ENCODE assay signal across 9 mouse cellular contexts in the genomic region with DNA sequence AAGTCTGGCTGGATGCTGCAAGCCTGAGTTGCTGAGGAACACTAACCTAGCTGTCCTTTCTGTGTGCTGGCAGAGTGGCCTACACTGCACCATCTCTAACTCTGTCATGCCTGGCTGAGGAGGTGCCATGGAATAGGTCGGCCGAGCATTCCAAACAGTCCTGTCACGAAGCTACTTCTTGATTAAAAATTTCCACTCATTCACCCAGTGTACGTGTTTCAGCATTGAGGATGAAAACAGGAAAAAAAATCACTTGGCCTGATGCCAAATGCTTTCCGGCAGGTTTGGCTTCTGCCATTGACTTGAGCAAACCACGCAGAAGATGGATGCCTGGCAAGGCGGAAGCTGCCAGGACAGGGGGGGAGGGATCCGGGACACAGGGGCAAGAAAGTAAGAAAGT. TPM values are rescaled to one million over a fixed set of nuclear protein-coding genes. Genes with fewer than 3 reads are reported as not detected.
DNase-seq lines count a peak whose midpoint lies in the region; ATAC-seq and TF ChIP-seq lines count a peak whose summit lies in the region.
"Had no signal": no experiment of that assay in that cellular context is flagged by ENCODE, and none has a peak within 500 bp of the region (broad histone marks: within the 10 kb centered on the region; RNA-seq: fewer than 3 reads in every experiment).

No protein-coding gene starts in this region.

- peaks cover 4% of the 10 kb centered on the region; the same call in 1 of the 2 replicates for H3K4me1 ChIP-seq in heart, embryonic 13.5 days
- no peaks in the 10 kb centered on the region for H3K4me1 ChIP-seq in heart, embryonic 11.5 days (ENCODE audit: control insufficient read depth, insufficient read depth, low read length)
- H3K4me1 ChIP-seq in cerebellum, adult 2 months (ENCODE audit: control insufficient read depth, insufficient read depth, low read length), result peaks cover 20% of the 10 kb centered on the region

- no peaks in the 10 kb centered on the region for H3K9me3 ChIP-seq in heart, embryonic 13.5 days
- no peaks in the 10 kb centered on the region for H3K9me3 ChIP-seq in heart, embryonic 11.5 days (replicated peaks; ENCODE audit: control insufficient read depth, low read length)

- no peak overlapping the region for H3K4me3 ChIP-seq in heart, embryonic 13.5 days
- H3K4me3 ChIP-seq in heart, embryonic 11.5 days (ENCODE audit: low read depth, low read length), result no peak overlapping the region
- H3K4me3 ChIP-seq in cerebellum, adult 2 months (replicated peaks; ENCODE audit: insufficient read depth, low read depth, low read length), result no peak overlapping the region
- no peak overlapping the region for H3K4me3 ChIP-seq in layer of hippocampus, adult 2 months

- H3K36me3 ChIP-seq in heart, embryonic 13.5 days, result no peaks in the 10 kb centered on the region
- H3K36me3 ChIP-seq in heart, embryonic 11.5 days (ENCODE audit: control insufficient read depth, insufficient read depth, low read length), result no peaks in the 10 kb centered on the region

- TF ChIP-seq POLR2A in cerebellum, adult 2 months (IDR thresholded peaks at IDR 0.05; ENCODE audit: borderline replicate concordance, insufficient read depth, low read length), result no peak

- H3K4me2 ChIP-seq in heart, embryonic 13.5 days, result 0 out of 2 replicates have a peak overlapping the region, but pooled peaks have one; percentile 3
- no peak overlapping the region for H3K4me2 ChIP-seq in heart, embryonic 11.5 days

- no peak for TF ChIP-seq CTCF in cerebellum, adult 2 months (IDR thresholded peaks at IDR 0.05; ENCODE audit: borderline replicate concordance, insufficient read depth, low read depth, low read length)
- no peak for TF ChIP-seq CTCF in layer of hippocampus, adult 2 months (conservative IDR thresholded peaks at IDR 0.05)

- no peaks in the 10 kb centered on the region for H3K27me3 ChIP-seq in heart, embryonic 13.5 days (replicated peaks)
- no peaks in the 10 kb centered on the region for H3K27me3 ChIP-seq in heart, embryonic 11.5 days (ENCODE audit: control insufficient read depth, insufficient read depth, low read length)
- no peaks in the 10 kb centered on the region for H3K27me3 ChIP-seq in cerebellum, adult 2 months (ENCODE audit: control insufficient read depth, insufficient read depth, low read length)

- H3K9ac ChIP-seq in heart, embryonic 13.5 days, result no peak overlapping the region
- no peak overlapping the region for H3K9ac ChIP-seq in heart, embryonic 11.5 days (ENCODE audit: low read depth, low read length)

- intact Hi-C loops in left cerebral cortex, postnatal 10 days (cut with DNase I), result no loop called here

- no peak overlapping the region for H3K27ac ChIP-seq in heart, embryonic 13.5 days (replicated peaks)
- no peak overlapping the region for H3K27ac ChIP-seq in heart, embryonic 11.5 days (ENCODE audit: low read depth, low read length)
- H3K27ac ChIP-seq in cerebellum, adult 2 months (ENCODE audit: insufficient read depth, low read length), result no peak overlapping the region
- no peak overlapping the region for H3K27ac ChIP-seq in layer of hippocampus, adult 2 months

- WGBS in heart, embryonic 13.5 days, result 40% methylated on average over 8 of the region's 8 CpGs
- 51% methylated on average over 8 of the region's 8 CpGs for whole genome bisulfite sequencing in heart, embryonic 11.5 days (ENCODE audit: insufficient replicate concordance)
- 7% methylated on average over 8 of the region's 8 CpGs for WGBS in cerebellum, adult 2 months

- DNase-seq in MN1 (ENCODE audit: low spot score), result peak; percentile 21
- peak; percentile 65 to 83 for DNase-seq in cerebellum, adult 2 months
- peak; percentile 41 for DNase-seq in kidney, adult 18-20 months
- DNase-seq in layer of hippocampus, adult 2 months (ENCODE audit: low spot score in 2 of 2), result no peak
- no peak for DNase-seq in left cerebral cortex, postnatal 10 days (ENCODE audit: extremely low spot score in 1 of 2, low spot score in 2 of 2)
- DNase-seq in layer of hippocampus, adult 8-10 months (ENCODE audit: low spot score in 2 of 2), result no peak

- ATAC-seq in heart, embryonic 13.5 days (ENCODE audit: extremely low read depth, insufficient number of reproducible peaks, low FRiP score, low TSS enrichment), result no peak
- ATAC-seq in heart, embryonic 11.5 days (replicated peaks; ENCODE audit: insufficient number of reproducible peaks, low FRiP score, low TSS enrichment), result no peak

RNA-seq across cellular contexts. Expression of gene Dnm3, which starts 24.3 kb away (rescaled TPM):
- 1.3 and 1.4 TPM in 2 replicates for polyA plus RNA-seq in heart, embryonic 13.5 days (2015; fragmentation: Nextera tagmentation; extraction: Ambion mirVana)
- polyA plus RNA-seq in heart, embryonic 11.5 days (2014; fragmentation: Nextera tagmentation; extraction: Ambion mirVana), result 1.5 and 2.3 TPM in 2 replicates
- 93.6 and 94.3 TPM in 2 replicates for polyA plus RNA-seq in cerebellum, adult 2 months (2012; rRNA removed)
- total RNA-seq in layer of hippocampus, adult 2 months (2021), result 10 to 100 TPM; 78.5 to 79.1 TPM
- 10 to 100 TPM; 74.5 to 81.2 TPM for total RNA-seq in left cerebral cortex, postnatal 10 days (2021)
- total RNA-seq in layer of hippocampus, adult 8-10 months (2022), result 10 to 100 TPM; 80.3 to 99.6 (median 83.3) TPM
- total RNA-seq: megakaryocyte progenitor cell, adult 5-6 weeks had no signal

Comparison
In these comparisons a context has a peak if more than half of its experiments do, and no peak if none do; other contexts are left out.
1. DNase-seq: peak in MN1 (single experiment), cerebellum, adult 2 months (2 of 2) and kidney, adult 18-20 months (single experiment); none in layer of hippocampus, adult 2 months (0 of 2), left cerebral cortex, postnatal 10 days (0 of 2) and layer of hippocampus, adult 8-10 months (0 of 2).